Mouse (Mus musculus) T-cell, adult 66 days (primary cell): ENCODE results near the gene Gm960. TPM values are rescaled to one million over a fixed set of nuclear protein-coding genes. Genes with fewer than 3 reads are reported as not detected.

Experiments used
- total RNA-seq, 2 experiments: library from RNA; stranded (reverse); gene quantifications; 3 replicates in 1 of 2; 4 replicates in 1 of 2; pipeline ENCODE4 v1.2.4; 2023

Gm960 gene
- total RNA-seq: not detected

DNA sequence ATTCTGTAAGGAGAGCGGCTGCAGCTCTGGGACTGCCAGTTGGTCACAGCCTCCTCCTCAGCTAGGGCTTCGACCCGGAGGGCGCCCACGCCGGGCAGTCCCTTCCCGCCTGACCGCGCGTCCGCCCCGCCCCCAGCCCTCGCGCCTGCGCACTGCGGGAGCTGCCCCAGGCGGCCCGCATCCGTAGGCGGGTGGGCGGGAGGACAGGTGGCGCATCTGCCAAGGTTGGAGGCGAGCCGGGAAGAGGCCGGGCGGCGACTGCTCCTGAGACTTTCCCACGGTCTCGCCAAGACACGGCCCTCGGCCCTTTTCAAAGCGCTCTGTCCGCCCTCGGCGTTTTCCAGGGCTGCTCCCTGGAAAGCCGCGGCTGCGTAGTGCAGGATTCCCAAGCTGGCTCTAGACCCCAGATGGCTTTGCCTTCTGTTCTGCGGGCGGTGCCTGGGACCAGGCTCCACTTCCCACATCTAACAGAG is at the start of gene Gm960:
Gene Gm960 (minus strand): TSS at position 464 of the 473 bp plus-strand sequence.

DNA sequence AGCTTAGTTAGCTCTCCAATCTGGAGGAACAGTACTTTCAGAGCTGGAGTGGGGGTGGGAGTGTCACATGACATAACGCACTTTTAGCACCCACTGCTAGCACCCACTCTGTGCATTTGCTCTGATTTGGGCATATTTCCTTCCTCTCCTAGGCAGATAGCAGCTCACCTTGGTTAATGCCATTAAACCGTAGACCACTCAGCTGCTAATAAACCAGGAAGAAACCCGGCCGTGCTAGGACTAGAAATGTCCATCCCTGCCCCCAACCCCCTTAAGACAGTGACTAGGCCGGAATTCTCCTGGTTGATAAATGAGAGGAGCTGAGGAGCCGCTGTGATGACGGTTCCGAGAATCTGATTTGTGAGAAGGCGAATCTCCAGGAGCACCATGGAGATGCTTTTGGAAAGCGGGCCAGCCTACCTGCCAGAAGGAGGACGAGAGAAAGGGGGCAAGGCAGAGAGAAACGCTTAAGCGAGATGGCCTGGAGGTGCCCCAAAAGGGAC is 12.7 kb upstream of the Gm960 start, which contains the start of gene Sptbn2:
Gene Sptbn2 (plus strand): TSS at position 70 of the 503 bp plus-strand sequence.

DNA sequence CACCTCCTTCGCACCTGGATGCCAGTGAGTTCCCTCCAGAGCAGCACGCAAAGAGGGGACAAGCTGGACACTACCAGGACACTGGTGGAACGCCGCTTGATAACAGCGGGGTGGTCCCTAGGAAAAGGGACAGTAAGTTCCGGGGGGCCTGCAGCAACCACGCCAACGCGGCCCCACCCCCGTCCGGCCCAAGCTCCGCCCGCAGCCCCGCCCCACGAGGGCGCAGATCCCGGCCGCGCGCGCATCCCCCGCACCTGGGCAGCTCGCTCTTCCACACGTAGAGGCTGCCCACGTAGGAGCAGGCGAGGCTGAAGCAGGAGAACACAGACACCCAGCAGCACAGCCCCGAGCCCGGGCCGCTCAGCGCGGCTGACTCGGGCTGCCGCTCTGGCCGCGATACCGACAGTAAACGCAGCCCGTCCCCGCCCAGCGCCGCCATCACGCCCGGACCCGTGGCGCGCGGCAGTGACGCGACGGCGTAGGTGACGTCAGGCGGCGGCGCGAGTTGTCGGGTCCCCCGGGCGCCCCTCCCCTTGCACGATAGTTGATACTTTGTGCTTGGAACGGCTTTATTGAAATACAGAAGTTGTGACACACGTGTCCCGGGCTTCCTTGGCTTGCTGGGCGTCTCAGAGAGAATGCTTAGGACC is 73.2 kb downstream of the Gm960 start, which contains the start of gene Rce1:
Gene Rce1 (minus strand): TSS at position 463 of the 650 bp plus-strand sequence.

DNA sequence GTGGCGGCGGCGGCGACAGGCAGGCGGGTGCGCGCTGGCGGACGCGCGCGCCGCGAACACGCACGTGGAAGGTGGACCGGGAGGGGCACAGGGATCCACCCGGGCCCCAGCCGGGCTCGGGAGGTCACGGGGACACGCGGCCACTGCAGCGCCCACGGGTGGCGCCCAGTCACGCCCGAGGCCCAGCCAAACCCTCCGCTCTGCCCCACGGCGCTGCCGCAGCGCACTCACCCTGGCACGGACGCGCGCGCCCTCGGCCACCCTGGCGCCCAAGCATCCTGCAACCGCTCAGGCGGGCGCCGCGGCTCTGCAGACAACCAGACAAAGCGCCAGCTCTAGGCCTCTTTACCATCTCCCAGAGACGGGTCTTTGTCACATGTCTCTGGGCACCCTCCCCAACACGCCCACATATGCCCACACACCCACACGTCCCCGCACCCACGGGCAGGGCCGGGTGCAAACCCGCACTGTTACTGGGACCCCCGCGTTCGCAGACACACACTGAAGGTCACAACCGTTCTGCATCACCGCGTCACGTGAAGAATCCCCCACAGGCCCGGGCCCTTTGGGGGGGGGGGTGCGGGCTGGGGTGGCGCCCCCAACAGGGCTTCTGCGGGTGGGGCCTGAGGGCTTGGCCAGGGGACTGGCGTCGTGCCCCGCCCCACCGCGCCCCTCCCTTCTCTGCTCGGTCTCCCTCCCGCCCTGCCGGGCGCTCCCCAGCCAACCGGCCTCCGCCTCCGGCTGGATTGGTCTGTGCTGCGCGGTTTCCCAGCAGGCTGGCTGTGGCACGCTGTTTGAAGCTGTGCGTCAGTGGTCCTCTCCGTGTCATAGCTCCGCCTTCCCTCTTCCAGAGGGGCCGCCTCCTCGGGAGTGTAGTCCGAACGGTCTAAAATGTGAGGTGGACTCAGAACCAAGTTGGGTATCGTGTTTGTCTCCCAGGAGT is 83.0 kb downstream of the Gm960 start, which contains the start of gene Lrfn4:
Gene Lrfn4 (minus strand): TSS at position 517 of the 943 bp plus-strand sequence.

Other genes starting within 250 kb of the Gm960 start
- gene Syt12, start 221.2 kb downstream of the Gm960 start, total RNA-seq: not detected
- not detected for gene 2010003K11Rik, start 200.1 kb downstream of the Gm960 start, total RNA-seq
- gene Pcx, start 188.2 kb downstream of the Gm960 start, total RNA-seq: 1 to 10 TPM; 2.3 to 4.6 TPM
- gene Lrfn4, start 83.0 kb downstream of the Gm960 start, total RNA-seq: under 1 TPM; 0.29 to 0.53 TPM
- gene Rce1, start 73.0 kb downstream of the Gm960 start, total RNA-seq: 10 to 100 TPM; 53.2 to 59.2 TPM
- gene Sptbn2, start 12.5 kb upstream of the Gm960 start, total RNA-seq: under 1 TPM in 1 of 2 experiments, not detected in 1; 0.09 TPM
- gene Rbm4b, start 57.8 kb upstream of the Gm960 start, total RNA-seq: 10 to 100 TPM; 24.8 to 30.7 TPM
- gene Rbm4, start 95.2 kb upstream of the Gm960 start, total RNA-seq: 100 to 1,000 TPM in 1 of 2 experiments, 10 to 100 TPM in 1; 98.1 to 112 TPM
- 10 to 100 TPM; 27.8 to 51.8 TPM for gene Gm21992, start 112.9 kb upstream of the Gm960 start, total RNA-seq
- gene Rbm14, start 113.0 kb upstream of the Gm960 start, total RNA-seq: 10 to 100 TPM; 84.8 to 95.2 TPM
- 10 to 100 TPM; 51.0 to 53.8 TPM for gene Ccs, start 140.7 kb upstream of the Gm960 start, total RNA-seq
- not detected for gene Ccdc87, start 140.7 kb upstream of the Gm960 start, total RNA-seq
- gene Ctsf, start 156.5 kb upstream of the Gm960 start, total RNA-seq: 1 to 10 TPM; 3.8 to 4.1 TPM
- gene Actn3, start 179.2 kb upstream of the Gm960 start, total RNA-seq: under 1 TPM in 1 of 2 experiments, not detected in 1; 0.27 TPM
- 1 to 10 TPM; 5.0 to 6.1 TPM for gene Zdhhc24, start 180.0 kb upstream of the Gm960 start, total RNA-seq
- 1 to 10 TPM; 1.9 to 3.3 TPM for gene Bbs1, start 208.0 kb upstream of the Gm960 start, total RNA-seq
- gene Dpp3, start 229.6 kb upstream of the Gm960 start, total RNA-seq: 10 to 100 TPM; 89.3 to 95.6 TPM
- gene Peli3, start 244.5 kb upstream of the Gm960 start, total RNA-seq: 1 to 10 TPM; 2.3 to 2.9 TPM